Mouse (Mus musculus): ENCODE measurements around the gene Gm2310.

DNA sequence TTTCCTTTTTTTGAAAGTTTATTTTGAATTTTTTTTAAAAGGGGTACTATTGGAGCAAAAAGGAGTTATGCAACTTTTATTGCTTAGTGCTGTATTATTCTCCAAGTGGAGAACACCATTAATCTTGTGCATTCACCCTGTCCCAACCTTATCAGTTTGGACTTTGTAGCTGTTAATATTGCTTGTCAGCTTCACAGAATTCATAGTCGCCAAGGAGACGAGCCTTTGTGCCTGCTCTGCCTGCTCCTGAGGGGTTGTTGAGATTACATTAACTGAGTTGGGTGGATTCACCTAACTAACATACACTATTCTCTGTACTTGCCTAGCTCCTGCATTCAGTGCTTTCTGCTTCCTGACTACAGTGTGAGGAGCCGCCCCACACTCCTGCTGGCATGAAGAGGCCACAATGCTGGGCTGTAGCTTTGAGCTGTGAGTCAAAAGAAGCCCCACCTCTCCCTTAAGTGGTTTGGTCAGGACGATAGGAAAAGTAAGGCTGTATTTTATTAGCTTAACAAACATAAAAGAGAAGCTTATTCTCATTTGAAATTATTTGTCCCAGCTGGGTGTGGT, 50.7 kb downstream of the Gm2310 start:
- no peak for TF ChIP-seq CTCF (IDR thresholded peaks at IDR 0.05; ENCODE audit: low read depth, low read length)
- TF ChIP-seq POLR2A (IDR thresholded peaks at IDR 0.05; ENCODE audit: borderline replicate concordance, low read depth, low read length) = no peak
